Mouse (Mus musculus): ENCODE data around the gene Olfr395. TPM values are rescaled to one million over a fixed set of nuclear protein-coding genes. Genes with fewer than 3 reads are reported as not detected.
"Not testable (repeated sequence)": the region's sequence is repeated elsewhere in the genome, so short reads cannot be mapped to it uniquely, and the experiment has no call there.

Olfr395 gene
- not detected in 2 replicates for polyA plus RNA-seq (2015; fragmentation: Nextera tagmentation; extraction: Ambion mirVana)

DNA sequence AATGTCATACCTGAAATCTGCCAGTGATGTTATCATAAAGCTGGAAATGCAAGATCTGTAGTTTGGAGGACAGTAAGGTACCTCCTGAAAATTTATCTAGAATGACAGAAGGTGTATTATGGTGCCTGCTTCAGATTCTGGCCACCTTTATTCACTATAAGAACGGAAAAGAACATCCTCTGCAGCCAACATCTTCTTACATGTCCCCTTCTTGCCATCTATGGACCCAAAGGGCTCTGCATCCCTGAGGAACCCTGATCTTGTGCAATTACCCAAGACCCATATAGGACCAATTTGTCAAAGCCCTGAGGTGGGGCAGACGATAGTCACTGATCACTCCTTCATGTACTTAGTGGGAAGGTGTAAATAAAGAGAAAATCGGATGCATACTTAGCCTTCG is at the start of gene Olfr395:
Olfr395 (minus strand) TSS at position 101 of the 400 bp plus-strand sequence.
- not testable (repeated sequence) for H3K9ac ChIP-seq (ENCODE audit: low read depth, low read length)

GRCm38 (mm10) chr11:73936377-73936776 is 27.3 kb upstream of the Olfr395 start, which contains the start of gene Olfr23:
TSS of gene Olfr23 (plus strand) at chr11:73936677.
- H3K9me3 ChIP-seq (replicated peaks; ENCODE audit: control insufficient read depth, low read length, poor library complexity, severe bottlenecking): 0 out of 2 replicates have a peak, but pooled peaks cover 4% of the 10 kb centered on the region
- no peak within 1 kb of the TSS for H3K4me3 ChIP-seq (ENCODE audit: low read depth, low read length)
- no peak within 1 kb of the TSS for H3K4me2 ChIP-seq (ENCODE audit: low read length)
- H3K27me3 ChIP-seq (ENCODE audit: control insufficient read depth, insufficient read depth, low read depth, low read length): no peaks in the 10 kb centered on the region
- H3K27ac ChIP-seq (ENCODE audit: low read length): no peak within 1 kb of the TSS
- no peaks in the 10 kb centered on the region for H3K4me1 ChIP-seq (ENCODE audit: control insufficient read depth, insufficient read depth, low read length)
- no peak within 1 kb of the TSS for H3K9ac ChIP-seq (ENCODE audit: low read depth, low read length)
- no peaks in the 10 kb centered on the region for H3K36me3 ChIP-seq (ENCODE audit: control insufficient read depth, insufficient read depth, low read length)
- no peak for ATAC-seq

More for the DNA sequence above, at the start of gene Olfr395:
- H3K4me2 ChIP-seq (ENCODE audit: low read length); H3K9me3 ChIP-seq (replicated peaks; ENCODE audit: control insufficient read depth, low read length, poor library complexity, severe bottlenecking); ATAC-seq; H3K36me3 ChIP-seq (ENCODE audit: control insufficient read depth, insufficient read depth, low read length); H3K27ac ChIP-seq (ENCODE audit: low read length); H3K4me3 ChIP-seq (ENCODE audit: low read depth, low read length); H3K4me1 ChIP-seq (ENCODE audit: control insufficient read depth, insufficient read depth, low read length); H3K27me3 ChIP-seq (ENCODE audit: control insufficient read depth, insufficient read depth, low read depth, low read length): not testable (repeated sequence)
- 79% methylated on average over 4 of the region's 4 CpGs for WGBS

- Histone ChIP-seq H3K4me1 (ENCODE audit: control insufficient read depth, insufficient read depth, low read length) (no peaks in the 10 kb centered on the region), H3K27me3 (ENCODE audit: control insufficient read depth, insufficient read depth, low read depth, low read length) (no peaks in the 10 kb centered on the region), H3K9ac (ENCODE audit: low read depth, low read length) (no peak within 1 kb of the TSS), H3K4me3 (ENCODE audit: low read depth, low read length) (no peak within 1 kb of the TSS), H3K36me3 (ENCODE audit: control insufficient read depth, insufficient read depth, low read length) (no peaks in the 10 kb centered on the region), H3K4me2 (ENCODE audit: low read length) (no peak within 1 kb of the TSS), H3K9me3 (replicated peaks; ENCODE audit: control insufficient read depth, low read length, poor library complexity, severe bottlenecking) (peaks cover 10% of the 10 kb centered on the region), H3K27ac (ENCODE audit: low read length) (no peak within 1 kb of the TSS)
- ATAC-seq: no peak
- WGBS: 77% methylated on average over 1 of the region's 1 CpGs
Observed at GRCm38 (mm10) chr11:73890671-73891070, 18.4 kb downstream of the Olfr395 start, which contains the start of gene Olfr394. TSS of gene Olfr394 (minus strand) at chr11:73890771.

Other genes starting within 250 kb of the Olfr395 start
- gene Zfp735, start 220.5 kb downstream of the Olfr395 start, polyA plus RNA-seq (2015; fragmentation: Nextera tagmentation; extraction: Ambion mirVana): not detected in 2 replicates
- not detected in 2 replicates for gene Olfr389, start 128.6 kb downstream of the Olfr395 start, polyA plus RNA-seq (2015; fragmentation: Nextera tagmentation; extraction: Ambion mirVana)
- not detected in 2 replicates for gene Olfr390, start 126.3 kb downstream of the Olfr395 start, polyA plus RNA-seq (2015; fragmentation: Nextera tagmentation; extraction: Ambion mirVana)
- gene Olfr391-ps, start 106.2 kb downstream of the Olfr395 start, polyA plus RNA-seq (2015; fragmentation: Nextera tagmentation; extraction: Ambion mirVana): not detected in 2 replicates
- not detected in 2 replicates for gene Olfr392, start 92.2 kb downstream of the Olfr395 start, polyA plus RNA-seq (2015; fragmentation: Nextera tagmentation; extraction: Ambion mirVana)
- gene Olfr393, start 57.8 kb downstream of the Olfr395 start, polyA plus RNA-seq (2015; fragmentation: Nextera tagmentation; extraction: Ambion mirVana): not detected in 2 replicates
- not detected in 2 replicates for gene Olfr394, start 18.5 kb downstream of the Olfr395 start, polyA plus RNA-seq (2015; fragmentation: Nextera tagmentation; extraction: Ambion mirVana)
- gene Olfr23, start 27.4 kb upstream of the Olfr395 start, polyA plus RNA-seq (2015; fragmentation: Nextera tagmentation; extraction: Ambion mirVana): not detected in 2 replicates
- not detected in 2 replicates for gene Olfr397, start 51.5 kb upstream of the Olfr395 start, polyA plus RNA-seq (2015; fragmentation: Nextera tagmentation; extraction: Ambion mirVana)
- gene Olfr398, start 81.1 kb upstream of the Olfr395 start, polyA plus RNA-seq (2015; fragmentation: Nextera tagmentation; extraction: Ambion mirVana): not detected in 2 replicates
- not detected in 2 replicates for gene Olfr139, start 147.3 kb upstream of the Olfr395 start, polyA plus RNA-seq (2015; fragmentation: Nextera tagmentation; extraction: Ambion mirVana)
- not detected in 2 replicates for gene Olfr399, start 147.3 kb upstream of the Olfr395 start, polyA plus RNA-seq (2015; fragmentation: Nextera tagmentation; extraction: Ambion mirVana)
- not detected in 2 replicates for gene Zfp616, start 160.7 kb upstream of the Olfr395 start, polyA plus RNA-seq (2015; fragmentation: Nextera tagmentation; extraction: Ambion mirVana)
- gene Olfr401, start 204.4 kb upstream of the Olfr395 start, polyA plus RNA-seq (2015; fragmentation: Nextera tagmentation; extraction: Ambion mirVana): not detected in 2 replicates
- not detected in 2 replicates for gene Olfr402, start 244.2 kb upstream of the Olfr395 start, polyA plus RNA-seq (2015; fragmentation: Nextera tagmentation; extraction: Ambion mirVana)